Mouse (Mus musculus) heart, adult 2 months (tissue): ENCODE measurements at regions not wholly inside any gene's neighbourhood (a gene's known extent, or its start where the extent isn't known, plus 50 kb on each side); places are given as distances from the start of the nearest gene placed in this dataset.

ENCODE experiments used
- CTCF ChIP-seq: fragments of 200-600 bp; IDR thresholded peaks from 2 replicates; pipeline ENCODE4 v1.8.1; 2022; ENCODE audit warnings: antibody characterized with exemption, mild to moderate bottlenecking, moderate library complexity
- POLR2A ChIP-seq: fragments of 200-500 bp; IDR thresholded peaks from 2 replicates; pipeline ENCODE4 v1.6.1; 2011; ENCODE audit warnings: mild to moderate bottlenecking, low read depth, low read length, control low read depth; ENCODE audit not compliant: insufficient read depth

- TF ChIP-seq POLR2A (no peak), CTCF (no peak)
These were observed 341.1 kb upstream of the Intu start for GRCm38 (mm10) chr3:40190024-40190423.
